Mouse (Mus musculus) thymus, adult 18-20 months (tissue): Measurements from ENCODE around the gene Man2c1.

Experiments used
- DNase-seq, 2 experiments: peaks; one replicate each; pipeline ENCODE4 v3.0.0; 2022; ENCODE audit warnings: mixed read lengths in 2 of 2

The Man2c1 gene

DNA sequence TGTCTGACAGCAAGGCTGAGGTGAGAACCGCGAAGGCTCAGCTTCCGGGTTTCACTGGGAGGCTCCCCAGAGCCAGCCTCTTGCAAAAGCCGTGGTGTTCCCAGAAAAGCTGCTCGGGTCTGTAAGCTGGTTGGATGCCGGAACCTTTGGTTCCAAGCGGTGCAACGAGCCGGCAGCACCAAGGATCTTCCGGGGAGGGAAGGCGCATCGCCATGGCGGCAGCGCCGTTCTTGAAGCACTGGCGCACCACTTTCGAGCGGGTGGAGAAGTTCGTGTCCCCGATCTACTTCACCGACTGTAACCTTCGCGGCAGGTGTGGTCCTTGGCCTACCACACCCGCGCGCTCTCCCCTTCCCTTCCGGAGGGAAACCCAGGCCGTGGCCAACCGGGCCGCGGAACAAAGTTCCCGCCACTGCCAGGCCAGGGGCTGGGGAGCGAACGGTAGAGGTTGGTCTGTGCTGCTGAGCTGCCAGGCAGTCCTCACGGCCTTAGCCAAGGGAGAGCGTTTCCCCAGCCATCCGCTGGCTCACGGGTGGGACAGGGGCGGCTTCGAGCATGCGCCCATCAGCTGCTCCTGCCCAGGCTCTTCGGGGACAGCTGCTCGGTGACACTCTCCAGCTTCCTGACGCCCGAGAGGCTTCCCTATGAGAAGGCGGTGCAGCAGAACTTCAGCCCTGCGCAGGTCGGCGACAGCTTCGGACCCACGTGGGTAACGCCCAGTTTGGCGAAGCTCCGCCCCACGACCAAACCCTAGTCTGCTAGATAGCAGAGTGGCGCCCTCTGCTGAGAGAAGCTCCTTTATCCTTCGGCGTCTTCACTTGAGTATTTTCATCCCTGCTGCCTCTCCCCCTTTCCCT is at the start of gene Man2c1:
Gene Man2c1, plus strand, starts transcription at position 114 of the 857 bp plus-strand sequence.
- peak; percentile 84 to 89 for DNase-seq

DNA sequence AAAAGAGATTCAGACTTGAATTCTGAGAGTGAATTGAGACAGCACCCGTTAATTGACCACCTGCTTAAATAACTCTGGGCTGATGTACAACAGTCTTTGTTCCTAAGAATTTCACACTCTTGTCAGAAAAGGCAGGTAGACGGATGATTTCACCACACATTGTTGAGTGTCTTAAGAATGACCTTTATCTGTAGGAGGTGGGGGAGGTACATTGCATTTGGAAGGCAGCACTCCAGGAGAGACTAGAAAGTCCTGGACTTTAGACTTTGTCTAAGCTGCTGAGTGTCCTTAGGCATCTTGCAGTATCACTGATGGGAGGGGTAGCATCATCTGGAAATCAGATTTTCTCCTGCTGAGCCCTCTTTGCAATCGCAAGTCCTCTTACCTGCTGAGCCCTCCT is 48.3 kb upstream of the Man2c1 start:
- no peak for DNase-seq

DNA sequence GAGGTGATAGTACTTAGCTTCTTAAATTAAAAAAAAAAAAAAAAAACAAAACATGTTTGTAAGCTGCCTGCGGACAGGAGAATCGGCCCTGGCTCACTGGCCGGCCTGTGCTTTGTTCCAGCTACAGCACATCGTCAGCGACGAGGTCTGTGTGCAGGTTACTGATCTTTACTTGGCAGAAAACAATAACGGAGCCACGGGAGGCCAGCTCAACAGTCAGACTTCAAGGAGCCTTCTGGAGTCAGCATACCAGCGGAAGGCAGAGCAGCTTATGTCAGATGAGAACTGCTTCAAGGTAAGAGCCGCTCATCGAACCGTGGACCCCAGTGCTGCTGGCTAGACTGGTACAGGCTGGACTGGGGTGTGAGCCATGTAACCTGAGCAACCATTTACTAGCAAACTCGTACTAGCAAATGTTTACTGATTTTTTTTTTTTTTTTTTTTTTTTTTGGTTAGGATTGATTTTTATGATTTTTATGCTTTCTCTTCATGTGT is 13.2 kb upstream of the Man2c1 start:
- no peak for DNase-seq

DNA sequence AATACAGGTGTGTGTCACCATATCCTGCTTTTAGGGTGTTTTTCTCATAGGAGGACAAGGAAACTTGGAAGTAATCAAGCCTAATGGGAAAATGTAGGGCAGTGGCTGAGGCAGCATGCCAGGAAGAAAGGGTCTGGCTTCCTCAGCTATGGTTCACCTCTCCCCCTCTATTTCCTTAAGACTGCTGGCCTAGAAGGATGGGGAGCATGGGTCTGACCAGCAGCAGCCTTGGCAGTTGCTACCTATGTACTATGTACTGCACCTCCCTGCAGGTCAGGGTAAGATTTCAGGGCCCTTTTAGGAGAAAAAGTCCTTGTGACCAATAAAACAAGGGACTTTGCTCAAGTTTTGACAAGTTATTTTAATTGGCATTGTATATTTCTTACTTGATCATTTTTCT is 849 bp upstream of the Man2c1 start:
- no peak for DNase-seq

DNA sequence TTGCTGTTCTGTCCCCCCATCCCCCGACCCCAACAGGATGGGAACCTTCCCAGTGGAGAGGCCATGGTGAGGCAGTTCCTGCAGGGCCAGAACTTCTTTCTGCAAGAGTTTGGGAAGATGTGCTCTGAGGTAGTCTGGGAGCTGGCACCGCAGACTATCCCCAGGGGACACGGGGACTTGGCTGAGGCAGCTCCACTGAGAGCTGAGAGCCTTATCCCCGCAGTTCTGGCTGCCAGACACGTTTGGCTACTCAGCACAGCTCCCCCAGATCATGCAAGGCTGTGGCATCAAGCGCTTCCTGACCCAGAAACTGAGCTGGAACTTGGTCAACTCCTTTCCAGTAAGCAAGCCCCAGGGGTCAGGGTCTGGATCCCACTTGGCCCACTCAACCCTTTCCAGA is 6.8 kb downstream of the Man2c1 start:
- DNase-seq, result no peak

DNA sequence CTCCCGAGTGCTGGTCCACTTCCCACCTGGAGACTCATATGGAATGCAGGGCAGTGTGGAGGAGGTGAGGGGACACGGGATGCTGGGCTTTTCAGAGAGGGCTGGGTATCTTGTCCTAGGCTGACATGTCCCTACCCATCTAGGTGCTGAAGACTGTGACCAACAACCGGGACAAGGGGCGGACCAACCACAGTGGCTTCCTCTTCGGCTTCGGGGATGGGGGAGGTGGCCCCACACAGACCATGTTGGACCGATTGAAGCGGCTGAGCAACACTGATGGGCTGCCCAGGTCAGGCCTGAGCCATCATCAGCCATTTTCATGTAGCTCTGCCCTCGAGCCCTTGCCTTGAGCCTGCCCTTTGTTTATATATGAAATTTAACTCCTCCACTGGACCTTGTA is 7.3 kb downstream of the Man2c1 start:
- DNase-seq, result no peak

DNA sequence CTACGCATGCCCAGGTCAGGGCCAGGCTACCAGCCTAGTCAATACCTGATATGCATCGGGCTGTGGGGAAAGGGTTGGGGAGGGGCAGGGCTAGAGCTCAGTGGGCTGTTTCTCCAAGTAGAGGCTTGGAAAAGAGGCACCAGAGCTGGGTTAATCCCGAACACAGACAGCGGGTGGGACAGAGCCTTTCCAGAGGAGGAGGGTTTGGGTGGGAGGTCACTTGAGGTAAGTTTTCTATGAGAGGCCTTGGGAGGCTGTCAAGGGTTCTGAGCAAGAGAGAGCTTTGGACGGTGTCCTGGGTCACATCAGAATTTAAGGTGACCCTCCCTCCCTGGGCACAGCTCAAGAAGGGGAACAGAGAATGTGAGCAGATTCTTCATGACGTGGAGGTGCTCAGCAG is 8.0 kb downstream of the Man2c1 start:
- DNase-seq, result no peak

DNA sequence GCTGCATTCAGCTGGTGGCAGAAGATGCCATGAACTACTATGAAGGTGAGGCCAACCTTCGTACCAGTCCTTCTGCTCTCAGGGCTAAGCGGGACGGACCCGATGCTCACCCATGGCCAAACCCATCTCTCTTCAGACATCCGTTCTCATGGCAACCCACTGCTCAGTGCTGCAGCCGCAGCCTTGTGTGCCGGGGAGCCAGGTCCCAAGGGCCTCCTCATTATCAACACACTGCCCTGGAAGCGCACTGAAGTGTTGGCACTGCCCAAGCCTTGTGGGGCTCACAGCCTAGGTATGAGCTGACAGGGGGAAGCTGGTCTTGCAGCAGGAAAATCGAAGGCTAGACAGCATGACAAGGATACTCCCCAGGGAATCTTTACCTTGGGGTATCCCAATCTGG is 8.6 kb downstream of the Man2c1 start:
- no peak for DNase-seq

DNA sequence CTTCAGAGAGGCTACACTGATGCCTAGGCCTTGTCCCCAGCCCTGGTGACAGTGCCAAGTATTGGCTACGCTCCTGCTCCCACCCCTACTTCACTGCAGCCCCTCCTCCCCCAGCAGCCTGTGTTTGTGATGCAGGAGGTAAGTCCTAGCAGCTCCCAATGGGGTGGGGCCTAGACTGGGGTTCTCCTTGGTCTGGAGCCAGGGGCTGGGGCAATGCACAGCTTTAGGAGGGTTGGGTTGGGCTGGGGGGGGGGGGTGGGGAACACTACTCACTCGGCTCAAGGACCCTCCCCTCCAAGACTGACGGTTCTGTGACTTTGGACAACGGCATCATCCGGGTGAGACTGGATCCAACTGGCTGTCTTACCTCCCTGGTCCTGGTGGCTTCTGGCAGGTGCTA is 9.1 kb downstream of the Man2c1 start:
- no peak for DNase-seq

DNA sequence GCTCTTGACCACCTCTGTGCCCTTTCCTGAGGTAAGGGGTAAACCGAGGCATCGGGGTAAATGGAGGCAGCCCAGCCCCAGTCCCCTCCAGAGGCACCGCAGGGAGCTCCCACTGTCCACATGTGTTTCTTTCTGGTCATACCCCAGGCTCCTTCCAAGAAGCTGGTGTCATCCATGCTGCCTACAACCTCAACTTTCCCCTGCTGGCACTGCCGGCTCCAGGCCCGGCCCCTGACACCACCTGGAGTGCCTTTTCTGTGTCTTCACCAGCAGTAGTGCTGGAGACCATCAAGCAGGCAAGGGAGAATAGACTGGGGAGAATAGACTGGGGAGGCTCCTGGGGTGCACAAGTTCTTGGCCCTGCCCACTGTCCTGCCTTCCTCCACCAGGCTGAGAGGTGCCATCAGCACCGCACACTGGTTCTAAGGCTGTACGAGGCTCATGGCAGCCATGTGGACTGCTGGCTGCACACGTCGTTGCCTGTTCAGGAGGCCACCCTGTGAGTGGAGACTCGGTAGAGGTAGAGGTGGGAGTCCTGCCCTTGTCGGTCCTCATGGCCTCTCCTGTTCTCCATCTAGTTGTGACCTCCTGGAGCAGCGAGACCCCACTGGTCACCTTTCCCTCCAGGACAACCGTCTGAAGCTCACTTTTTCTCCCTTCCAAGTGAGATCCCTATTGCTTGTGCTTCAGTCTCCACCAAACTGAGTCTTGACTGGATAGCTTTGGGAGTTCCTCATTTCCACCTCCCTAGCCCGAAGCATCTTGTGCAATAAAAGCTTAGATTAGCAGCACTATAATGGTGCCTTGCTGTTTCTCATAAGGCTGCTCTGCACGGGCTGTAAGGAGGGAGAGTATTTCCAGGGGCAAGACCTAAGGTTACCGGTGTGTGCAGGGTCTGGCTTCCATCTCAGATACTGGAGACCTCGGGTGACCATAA is 11.2 kb downstream of the Man2c1 start:
- no peak for DNase-seq

DNA sequence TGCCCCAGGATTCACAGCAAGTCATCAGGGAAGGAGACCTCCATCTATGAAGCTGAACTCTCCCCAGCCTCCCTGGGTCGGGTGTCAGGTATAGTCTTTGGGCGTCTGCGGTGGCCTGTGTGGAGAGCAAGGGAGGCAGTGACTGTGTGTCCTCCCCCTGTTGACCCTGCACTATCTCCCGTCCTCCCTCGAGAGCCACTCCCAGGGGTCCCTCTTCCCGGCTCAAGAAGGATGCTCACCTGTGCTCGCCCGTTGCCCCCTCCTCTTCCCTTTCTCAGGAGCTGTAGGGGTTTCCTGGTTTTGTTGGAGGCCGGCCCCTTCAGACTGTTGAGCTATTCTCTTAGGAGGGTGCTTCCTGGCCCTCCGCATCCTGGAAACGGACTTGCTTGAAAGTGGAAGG is 12.7 kb downstream of the Man2c1 start:
- no peak for DNase-seq

DNA sequence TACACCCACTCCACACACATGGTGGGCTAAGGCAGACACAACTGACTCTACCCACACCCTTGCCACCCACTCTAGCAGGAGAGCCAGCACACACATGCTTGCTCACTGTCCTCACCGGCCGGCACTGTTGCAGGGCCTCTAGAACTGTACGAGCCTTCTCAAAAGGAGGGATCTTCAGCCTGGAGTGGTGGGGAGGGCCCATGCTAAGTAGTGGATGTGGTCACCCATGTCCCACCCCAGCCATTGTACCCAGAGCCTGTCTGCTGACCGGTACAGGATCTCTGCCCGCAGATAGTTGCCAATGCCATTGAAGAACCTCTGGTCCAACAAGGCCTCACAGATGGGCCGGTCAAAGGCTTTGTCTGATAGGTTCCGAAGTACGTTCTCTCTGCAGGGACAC is 14.3 kb downstream of the Man2c1 start:
- no peak for DNase-seq

DNA sequence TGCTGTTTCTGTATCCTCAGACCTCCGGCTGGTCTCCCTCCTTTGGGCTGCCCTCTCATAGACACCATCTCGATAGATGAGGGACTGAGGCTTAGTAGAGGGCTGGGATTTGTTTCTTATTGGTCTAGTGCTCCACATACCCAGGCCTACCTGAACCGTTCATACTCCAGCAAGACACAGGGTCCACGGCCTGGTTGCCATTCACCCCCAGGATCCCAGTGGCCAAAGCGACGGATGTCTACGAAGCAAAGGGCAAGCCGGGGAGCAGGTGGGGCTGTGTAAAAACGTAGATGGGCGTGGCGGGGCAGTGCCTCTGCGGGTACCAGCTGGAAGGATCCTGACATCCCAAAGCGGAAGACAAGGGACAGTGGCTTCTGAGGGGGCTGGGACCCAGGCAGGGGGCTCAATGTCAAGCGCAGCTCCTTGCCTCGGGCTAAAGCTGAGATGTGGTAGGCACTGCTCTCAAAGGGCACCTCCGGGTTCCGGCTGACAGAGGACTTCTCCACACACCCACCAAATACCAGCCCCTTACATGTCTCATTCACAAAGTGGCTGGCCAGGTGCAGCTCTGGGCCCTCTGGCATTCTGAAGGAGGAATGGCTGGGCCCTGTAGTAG is 16.1 kb downstream of the Man2c1 start:
- DNase-seq, result no peak

DNA sequence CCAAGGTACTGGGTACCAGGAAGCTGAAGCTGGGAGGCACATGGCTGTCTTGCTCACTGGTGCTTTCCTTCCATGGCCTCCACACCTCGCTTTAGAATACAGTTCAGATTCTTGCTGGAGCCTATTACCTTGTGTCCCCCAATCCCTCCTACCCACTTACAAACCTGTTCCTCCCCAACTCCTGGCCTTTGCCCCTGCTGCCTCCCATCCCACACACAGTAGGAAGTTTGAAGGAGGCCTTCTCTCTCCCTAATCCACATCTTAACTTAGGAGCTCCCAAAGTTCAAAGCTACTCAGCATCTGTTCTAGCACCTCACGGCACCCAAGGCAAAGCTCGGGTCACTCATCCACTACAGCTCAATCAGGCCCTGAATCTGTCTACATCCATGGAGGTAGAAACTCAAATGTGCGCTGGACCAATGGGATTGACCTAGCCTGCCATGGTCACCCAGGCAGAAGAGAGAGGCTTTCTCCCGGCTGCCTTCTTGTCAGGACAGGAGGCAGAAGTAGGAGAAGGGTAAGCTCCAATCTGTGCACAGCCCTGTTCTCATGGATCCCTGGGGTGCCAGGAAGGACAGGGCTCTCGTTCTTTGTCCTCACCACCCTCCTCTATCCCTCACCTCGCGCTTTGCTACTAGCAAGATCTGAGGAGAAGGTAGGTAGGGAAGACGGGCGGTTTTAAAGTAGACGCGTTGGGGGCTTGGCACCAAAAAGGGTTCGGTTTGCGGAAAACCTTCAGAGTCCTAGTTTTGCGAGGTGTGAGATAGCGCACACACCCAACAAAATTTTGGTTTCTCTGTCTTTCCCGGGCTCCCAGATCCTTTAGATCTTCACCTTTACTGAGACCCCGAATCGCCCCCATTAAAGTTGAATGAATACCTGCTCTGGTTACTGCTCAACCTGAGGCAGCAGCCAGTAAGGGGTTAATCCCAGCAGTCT is 17.0 kb downstream of the Man2c1 start:
- DNase-seq, result no peak

DNA sequence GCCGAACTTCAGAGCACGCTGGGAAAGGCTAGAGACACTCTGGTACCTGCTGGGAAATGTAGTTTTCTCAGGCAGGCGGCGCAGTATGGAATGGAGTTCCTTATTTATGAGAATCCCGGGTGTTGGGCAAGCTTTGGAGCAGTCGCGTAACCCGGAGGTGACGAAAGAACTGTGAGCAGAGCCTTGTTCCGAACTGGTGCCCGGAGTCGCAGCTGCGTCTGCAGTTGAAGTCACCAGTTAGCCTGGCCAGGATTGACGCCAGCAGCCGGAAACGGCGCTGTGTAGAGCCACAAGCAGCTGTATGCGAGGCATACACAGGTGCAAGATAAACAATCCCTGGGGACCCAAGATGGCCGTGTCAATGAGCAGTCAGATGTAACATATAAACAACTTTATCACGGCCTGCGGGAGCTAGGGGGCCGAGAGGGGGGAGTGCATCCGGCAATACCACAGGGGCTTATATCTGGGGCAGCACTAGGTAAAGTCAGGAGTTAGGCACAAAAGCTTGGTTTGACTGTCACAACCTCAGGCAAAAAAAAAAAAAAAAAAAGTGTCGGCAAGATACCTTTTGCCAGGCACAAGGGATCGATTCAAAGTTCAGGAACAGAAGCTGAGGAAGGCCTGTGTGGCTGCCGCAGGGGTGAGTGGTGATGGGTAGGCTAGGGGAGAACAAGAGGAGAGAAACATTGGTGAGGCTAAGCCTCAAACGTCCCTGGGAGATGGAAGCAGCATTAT is 17.8 kb downstream of the Man2c1 start, which contains the start of gene Neil1:
Gene Neil1, minus strand, starts transcription at position 162 of the 735 bp plus-strand sequence.
- DNase-seq, result peak; percentile 75 to 83

DNA sequence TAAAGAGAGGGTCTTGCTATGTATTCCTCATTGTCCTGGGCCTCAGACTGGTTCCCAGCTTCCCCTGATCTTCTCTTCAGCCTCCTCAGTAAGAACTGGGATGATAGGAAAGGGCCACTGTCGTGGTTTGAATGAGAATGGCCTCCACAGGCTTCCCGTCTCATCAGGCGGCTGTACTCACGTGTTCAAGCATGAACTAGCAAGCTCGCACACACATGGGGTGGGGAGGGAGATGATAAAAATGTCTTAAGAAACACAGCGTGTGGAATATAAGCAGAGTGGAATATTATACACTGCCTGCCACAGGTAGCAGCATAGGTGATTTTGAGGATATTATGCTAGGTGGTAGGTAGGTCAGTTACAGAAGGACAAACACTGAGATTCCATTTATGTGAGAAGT is 18.5 kb downstream of the Man2c1 start:
- DNase-seq, result no peak

DNA sequence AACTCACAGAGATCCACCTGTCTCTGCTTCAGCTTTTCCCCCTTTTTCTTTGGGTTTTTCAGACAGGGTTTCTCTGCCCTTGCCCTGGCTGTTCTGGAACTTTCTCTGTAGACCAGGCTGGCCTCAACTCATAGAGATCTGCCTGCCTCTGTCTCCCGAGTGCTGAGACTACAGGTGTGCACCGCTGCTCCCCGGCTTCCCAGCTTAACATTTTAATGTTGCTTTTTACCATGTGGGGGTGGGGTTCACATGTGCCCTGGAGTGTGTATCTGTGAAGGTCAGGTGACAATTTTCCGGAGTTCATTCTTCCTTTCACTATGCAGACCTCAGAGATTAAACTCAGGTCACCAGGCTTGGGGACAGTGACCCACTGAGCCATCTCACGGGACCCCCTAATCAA is 19.7 kb downstream of the Man2c1 start:
- DNase-seq, result no peak

DNA sequence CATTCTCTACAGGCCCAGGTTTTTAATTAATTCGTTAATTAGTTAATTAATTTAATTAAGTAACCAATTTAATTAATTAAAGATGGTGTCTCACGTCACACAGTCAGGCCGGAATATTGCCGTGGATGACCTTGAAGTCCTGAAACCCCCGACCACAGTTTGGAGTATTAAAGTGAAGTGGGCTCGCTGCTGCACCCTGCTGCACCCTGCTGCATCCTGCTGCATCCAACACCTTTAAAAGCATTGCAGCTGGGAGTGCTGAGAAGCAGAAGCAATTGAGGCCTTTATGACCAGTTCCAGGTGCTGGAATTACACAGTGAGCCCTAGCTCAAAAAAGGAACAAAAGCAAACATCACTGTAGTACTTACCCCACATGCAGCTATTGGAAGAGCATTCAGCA is 21.8 kb downstream of the Man2c1 start:
- no peak for DNase-seq

DNA sequence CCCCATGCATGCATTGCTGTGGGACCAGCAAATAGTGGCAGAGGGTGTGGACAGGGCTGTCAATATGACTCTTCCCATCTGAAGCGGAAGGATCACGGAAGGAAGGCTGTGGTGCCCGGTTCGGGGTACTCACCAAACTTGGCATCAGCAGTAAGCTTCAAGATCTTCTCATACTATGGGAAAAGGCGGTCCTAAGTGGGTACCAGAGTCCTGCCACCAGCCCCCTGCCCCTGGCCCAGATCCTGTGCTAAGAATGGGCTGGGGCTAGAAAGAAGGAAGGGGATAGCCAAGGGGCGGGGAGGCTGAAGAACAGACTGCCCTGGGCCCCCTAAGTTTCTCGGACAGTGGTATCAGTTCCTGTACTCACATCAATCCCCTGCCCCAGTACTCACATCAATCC is 25.9 kb downstream of the Man2c1 start:
- no peak for DNase-seq

DNA sequence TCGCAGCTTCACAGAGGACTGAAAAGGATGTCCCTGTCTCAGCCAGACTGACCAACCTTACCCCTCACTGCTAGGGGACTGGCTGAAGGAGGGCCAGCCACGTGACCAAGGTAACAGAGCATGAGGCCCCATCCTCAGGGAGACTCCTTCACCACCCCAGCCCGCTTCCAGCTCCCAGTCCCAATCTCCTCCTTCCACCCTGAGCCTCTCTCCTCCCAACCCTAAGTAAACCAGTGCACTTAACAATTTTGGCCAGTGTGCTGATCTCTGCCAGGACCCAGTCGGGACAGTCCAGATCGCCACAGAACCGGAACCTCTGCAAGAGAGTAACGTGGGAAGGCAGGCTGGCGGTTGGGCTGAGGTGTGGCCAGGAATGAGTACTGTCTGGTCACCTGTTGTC is 26.3 kb downstream of the Man2c1 start:
- no peak for DNase-seq

DNA sequence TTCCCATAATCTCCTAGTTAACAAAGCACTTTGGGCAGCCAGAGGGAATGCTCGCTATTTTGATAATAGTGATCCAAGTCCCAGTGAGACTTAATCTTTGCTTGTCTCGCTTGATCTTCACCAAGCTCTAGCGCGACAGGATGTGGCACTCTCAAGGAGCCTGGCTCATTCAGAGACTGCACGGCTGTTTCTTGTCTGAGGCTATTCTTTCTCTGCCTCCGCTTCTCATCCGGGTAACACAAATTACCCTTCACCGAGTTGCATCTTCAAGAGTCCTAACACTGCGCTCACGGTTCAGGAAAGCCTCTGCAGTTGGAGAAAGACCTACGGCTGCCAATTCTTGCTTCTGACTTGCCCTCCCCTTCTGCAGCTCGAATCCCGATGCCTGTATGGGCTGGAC is 27.0 kb downstream of the Man2c1 start:
- DNase-seq, result no peak
